Mouse (Mus musculus) subcutaneous adipose tissue, adult 2 months (tissue): ENCODE data around the gene Yaf2. TPM values are rescaled to one million over a fixed set of nuclear protein-coding genes. Genes with fewer than 3 reads are reported as not detected.

Experiments used
- polyA plus RNA-seq: library from polyadenylated mRNA; depleted of rRNA; stranded (reverse); fragments of >200 nt; gene quantifications from 2 replicates; pipeline ENCODE4 v1.2.3, GENCODE M21; 2012; ENCODE audit warnings: low replicate concordance; rRNA removed

Yaf2 gene
- 37.1 and 40.4 TPM in 2 replicates for polyA plus RNA-seq

DNA sequence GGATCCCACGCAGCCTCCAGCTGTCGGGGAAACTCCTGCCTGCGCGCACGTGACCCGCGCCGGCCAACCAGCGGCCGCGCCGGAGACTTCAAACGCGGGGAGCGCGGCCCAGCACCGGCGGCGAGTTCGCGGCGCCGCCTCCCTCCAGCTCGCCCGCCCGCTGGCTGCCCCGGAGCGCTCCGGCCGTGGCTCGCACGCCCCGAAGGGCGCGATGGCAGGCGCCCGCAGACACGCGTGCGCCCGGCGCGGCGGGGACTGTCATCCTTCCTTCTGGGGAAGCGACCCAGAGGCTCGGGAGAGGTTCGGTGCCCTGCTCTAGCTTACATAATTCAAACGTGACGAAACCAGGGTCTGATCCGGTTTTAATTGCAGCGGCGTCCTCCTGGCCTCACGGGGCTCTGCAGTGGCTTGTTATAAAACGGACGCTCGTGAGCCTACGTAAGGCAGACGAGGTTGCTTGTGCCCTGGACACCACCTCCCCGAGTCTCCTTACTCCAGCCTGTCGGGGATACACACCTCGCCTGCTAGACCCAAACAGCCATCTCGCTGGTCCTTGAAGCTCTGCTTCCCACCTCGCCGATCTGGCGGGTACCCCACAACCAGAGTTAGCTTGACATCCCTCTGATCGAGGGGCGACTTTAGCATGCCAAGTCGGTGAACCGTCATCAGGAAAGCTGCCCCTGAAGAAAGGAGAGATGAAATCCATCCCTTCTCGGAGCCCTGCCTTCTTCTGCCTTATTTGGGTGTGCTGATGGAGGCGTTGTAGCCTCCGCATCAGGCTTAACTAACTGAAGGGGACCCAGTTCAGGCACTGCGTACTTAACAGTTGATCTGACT is at the start of gene Yaf2:
Yaf2 (minus strand) TSS at position 11 of the 837 bp plus-strand sequence.

DNA sequence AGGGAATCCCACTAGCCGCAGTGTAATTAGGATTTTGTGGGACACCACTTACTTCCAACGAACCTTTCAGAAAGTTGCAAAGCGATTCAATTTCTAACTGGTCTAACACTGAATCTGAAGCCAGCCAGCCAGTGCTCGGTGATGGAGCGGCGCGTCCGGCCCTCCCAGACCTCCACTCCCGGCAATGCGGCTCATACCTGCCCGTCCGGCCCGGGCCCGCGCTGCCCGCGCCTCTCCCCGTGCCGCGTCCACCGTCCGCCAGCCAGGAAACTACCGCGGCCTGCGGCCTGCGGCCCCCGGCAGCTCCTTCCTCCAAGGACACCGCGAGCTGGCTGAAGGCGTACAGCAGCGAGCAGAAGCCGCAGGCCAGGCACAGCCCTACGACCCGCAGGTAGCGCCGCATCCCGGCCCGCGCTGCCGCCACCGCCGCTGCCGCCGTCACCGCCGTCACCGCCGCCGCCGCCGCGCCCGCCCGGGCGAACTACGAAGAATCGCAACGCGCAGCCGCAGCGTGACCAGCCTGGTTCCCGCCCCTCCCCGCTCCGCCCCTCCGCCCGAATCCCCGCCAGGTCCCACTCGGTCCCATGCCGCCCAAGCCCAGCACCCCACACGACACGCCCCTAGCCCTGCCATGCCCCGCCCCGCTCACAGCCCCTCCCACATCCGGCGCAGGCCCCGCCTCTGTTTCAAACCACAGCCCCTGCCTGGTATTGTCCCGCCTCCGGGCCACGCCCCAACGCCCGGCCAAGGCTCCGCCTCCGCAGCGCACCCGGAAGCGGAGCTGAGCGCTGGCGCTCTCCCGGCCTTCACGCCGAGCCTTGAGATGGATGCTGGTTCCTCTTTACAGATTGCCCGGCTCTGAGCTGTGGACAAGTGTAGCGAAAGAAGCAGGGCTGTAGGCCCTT is 61.8 kb downstream of the Yaf2 start, which contains the start of gene Gxylt1:
Gxylt1 (minus strand) TSS at position 501 of the 905 bp plus-strand sequence.

Other genes starting within 250 kb of the Yaf2 start
- 2.4 and 4.2 TPM in 2 replicates for gene Gxylt1, start 61.8 kb downstream of the Yaf2 start, polyA plus RNA-seq
- 33.6 and 45.4 TPM in 2 replicates for gene Zcrb1, start 61.4 kb upstream of the Yaf2 start, polyA plus RNA-seq
- gene Pphln1, start 61.4 kb upstream of the Yaf2 start, polyA plus RNA-seq, result 11.6 and 12.3 TPM in 2 replicates